Mouse (Mus musculus): ENCODE results near the gene Mob4.
"Not testable (repeated sequence)": the region's sequence is repeated elsewhere in the genome, so short reads cannot be mapped to it uniquely, and the experiment has no call there.

The Mob4 gene

GRCm38 (mm10) chr1:55130943-55131401, at the start of gene Mob4:
Gene Mob4, plus strand, starts transcription at chr1:55131231.
- in situ Hi-C loops (cut with MseI, MboI): no loop called here

- in situ Hi-C loops (cut with MseI, MboI): no loop called here
Observed at GRCm38 (mm10) chr1:55082106-55082505, 48.9 kb upstream of the Mob4 start.

- in situ Hi-C loops (cut with MseI, MboI): no loop called here
Observed at GRCm38 (mm10) chr1:55085781-55086366, 45.2 kb upstream of the Mob4 start.

GRCm38 (mm10) chr1:55086868-55087400, 44.1 kb upstream of the Mob4 start:
- in situ Hi-C loops (cut with MseI, MboI): no loop called here

GRCm38 (mm10) chr1:55087401-55087904, 43.6 kb upstream of the Mob4 start:
- in situ Hi-C loops (cut with MseI, MboI): no loop called here

GRCm38 (mm10) chr1:55087932-55088610, 43.0 kb upstream of the Mob4 start, which contains the start of the genes Hspe1 and Hspd1:
Gene Hspe1, plus strand, starts transcription at chr1:55088132.
Gene Hspd1, minus strand, starts transcription at chr1:55088243.
- in situ Hi-C loops (cut with MseI, MboI): no loop called here

GRCm38 (mm10) chr1:55088611-55089497, 42.2 kb upstream of the Mob4 start:
- in situ Hi-C loops (cut with MseI, MboI): no loop called here

- in situ Hi-C loops (cut with MseI, MboI): no loop called here
Observed at GRCm38 (mm10) chr1:55089498-55090064, 41.5 kb upstream of the Mob4 start.

GRCm38 (mm10) chr1:55092056-55092455, 39.0 kb upstream of the Mob4 start:
- in situ Hi-C loops (cut with MseI, MboI): no loop called here

GRCm38 (mm10) chr1:55092469-55092868, 38.6 kb upstream of the Mob4 start:
- in situ Hi-C loops (cut with MseI, MboI): no loop called here

GRCm38 (mm10) chr1:55106919-55107585, 24.0 kb upstream of the Mob4 start:
- in situ Hi-C loops (cut with MseI, MboI): no loop called here

- in situ Hi-C loops (cut with MseI, MboI): no loop called here
Observed at GRCm38 (mm10) chr1:55107644-55108043, 23.4 kb upstream of the Mob4 start.

GRCm38 (mm10) chr1:55108473-55108872, 22.6 kb upstream of the Mob4 start:
- in situ Hi-C loops (cut with MseI, MboI): no loop called here

GRCm38 (mm10) chr1:55109066-55109766, 21.8 kb upstream of the Mob4 start:
- in situ Hi-C loops (cut with MseI, MboI): no loop called here

- in situ Hi-C loops (cut with MseI, MboI): no loop called here
Observed at GRCm38 (mm10) chr1:55123046-55123445, 8.0 kb upstream of the Mob4 start.

GRCm38 (mm10) chr1:55123561-55123960, 7.5 kb upstream of the Mob4 start:
- in situ Hi-C loops (cut with MseI, MboI): no loop called here

GRCm38 (mm10) chr1:55124136-55124535, 6.9 kb upstream of the Mob4 start:
- in situ Hi-C loops (cut with MseI, MboI): not testable (repeated sequence)

GRCm38 (mm10) chr1:55129716-55130115, 1.3 kb upstream of the Mob4 start:
- in situ Hi-C loops (cut with MseI, MboI): no loop called here

- in situ Hi-C loops (cut with MseI, MboI): no loop called here
Observed at GRCm38 (mm10) chr1:55130190-55130916, 678 bp upstream of the Mob4 start.

Data from mouse trophoblast stem cell (cell line).